Mouse (Mus musculus): ENCODE results near the gene Mbl1. TPM values are rescaled to one million over a fixed set of nuclear protein-coding genes. Genes with fewer than 3 reads are reported as not detected.

The Mbl1 gene
- polyA plus RNA-seq, 1 experiment, result not detected

GRCm38 (mm10) chr14:41160743-41161142, 9.5 kb downstream of the Mbl1 start:
- Histone ChIP-seq H3K27ac (ENCODE audit: insufficient read depth, low read length) (no peak overlapping the region), H3K4me3 (replicated peaks; ENCODE audit: insufficient read depth, low read depth, low read length) (no peak overlapping the region), H3K27me3 (ENCODE audit: control insufficient read depth, insufficient read depth, low read length) (no peaks in the 10 kb centered on the region), H3K4me1 (ENCODE audit: control insufficient read depth, insufficient read depth, low read length) (no peaks in the 10 kb centered on the region)
- no peak for DNase-seq
- 58% methylated on average over 1 of the region's 1 CpGs for WGBS
- TF ChIP-seq CTCF (IDR thresholded peaks at IDR 0.05; ENCODE audit: borderline replicate concordance, insufficient read depth, low read depth, low read length) (no peak), POLR2A (IDR thresholded peaks at IDR 0.05; ENCODE audit: borderline replicate concordance, insufficient read depth, low read length) (no peak)

GRCm38 (mm10) chr14:41162663-41163062, 11.4 kb downstream of the Mbl1 start:
- H3K4me1 ChIP-seq (ENCODE audit: control insufficient read depth, insufficient read depth, low read length), result no peaks in the 10 kb centered on the region
- no peak overlapping the region for H3K4me3 ChIP-seq (replicated peaks; ENCODE audit: insufficient read depth, low read depth, low read length)
- peak; percentile 9 to 22 for DNase-seq
- no peak overlapping the region for H3K27ac ChIP-seq (ENCODE audit: insufficient read depth, low read length)
- 21% methylated on average over 2 of the region's 2 CpGs for WGBS
- no peaks in the 10 kb centered on the region for H3K27me3 ChIP-seq (ENCODE audit: control insufficient read depth, insufficient read depth, low read length)
- peak; percentile 39; the same call in 1 of the 2 replicates for TF ChIP-seq CTCF (IDR thresholded peaks at IDR 0.05; ENCODE audit: borderline replicate concordance, insufficient read depth, low read depth, low read length)
- TF ChIP-seq POLR2A (IDR thresholded peaks at IDR 0.05; ENCODE audit: borderline replicate concordance, insufficient read depth, low read length), result no peak

GRCm38 (mm10) chr14:41167278-41167677, 16.0 kb downstream of the Mbl1 start:
- TF ChIP-seq CTCF (IDR thresholded peaks at IDR 0.05; ENCODE audit: borderline replicate concordance, insufficient read depth, low read depth, low read length), result no peak
- no peak for TF ChIP-seq POLR2A (IDR thresholded peaks at IDR 0.05; ENCODE audit: borderline replicate concordance, insufficient read depth, low read length)
- 63% methylated on average over 5 of the region's 5 CpGs for WGBS
- H3K27ac ChIP-seq (ENCODE audit: insufficient read depth, low read length), result no peak overlapping the region
- H3K27me3 ChIP-seq (ENCODE audit: control insufficient read depth, insufficient read depth, low read length), result no peaks in the 10 kb centered on the region
- no peak overlapping the region for H3K4me3 ChIP-seq (replicated peaks; ENCODE audit: insufficient read depth, low read depth, low read length)
- DNase-seq, result no peak
- H3K4me1 ChIP-seq (ENCODE audit: control insufficient read depth, insufficient read depth, low read length), result no peaks in the 10 kb centered on the region

DNA sequence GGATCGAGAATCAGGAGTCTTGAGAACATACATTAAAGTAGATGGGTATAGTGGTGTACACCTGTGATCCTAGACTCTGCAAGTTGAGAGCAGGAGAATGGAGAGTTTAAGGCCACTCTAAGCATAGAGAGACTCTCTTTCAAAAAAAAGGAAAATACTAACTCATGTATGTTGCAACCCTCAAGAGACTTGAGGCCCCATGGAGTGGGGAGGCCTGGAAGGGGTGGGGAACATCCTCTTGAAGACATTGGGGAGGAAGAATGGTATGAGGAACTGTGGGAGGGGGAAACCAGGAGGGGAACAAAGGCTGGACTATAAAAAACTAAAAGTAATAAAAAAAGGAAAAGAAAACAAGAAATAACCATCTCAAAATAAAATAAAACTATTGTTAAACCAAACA, 17.3 kb downstream of the Mbl1 start:
- DNase-seq, result no peak
- WGBS, result 84% methylated on average over 1 of the region's 1 CpGs

DNA sequence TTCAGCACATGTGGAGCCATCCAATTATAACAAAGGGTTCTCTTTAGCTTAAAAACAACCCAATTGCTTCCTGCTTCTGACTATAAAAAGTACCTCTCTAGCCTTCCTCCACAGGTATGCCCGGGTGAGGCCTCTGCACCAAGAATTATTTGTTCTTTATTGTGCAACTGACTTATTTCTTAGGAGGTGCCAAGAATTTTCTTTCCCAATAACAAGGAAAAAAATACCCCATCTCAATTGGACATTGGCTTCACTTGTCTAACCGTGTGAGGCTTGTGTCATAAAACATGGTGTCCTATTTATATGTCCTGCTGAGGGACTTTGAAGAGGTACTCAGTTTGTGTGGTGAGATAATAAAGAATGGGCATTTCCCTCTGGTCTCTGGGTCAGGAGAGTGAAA, 19.3 kb downstream of the Mbl1 start:
- WGBS, result 87% methylated on average over 2 of the region's 2 CpGs
- H3K4me1 ChIP-seq (ENCODE audit: control insufficient read depth, insufficient read depth, low read length), result no peaks in the 10 kb centered on the region
- H3K4me3 ChIP-seq (replicated peaks; ENCODE audit: insufficient read depth, low read depth, low read length), result no peak overlapping the region
- no peak for TF ChIP-seq CTCF (IDR thresholded peaks at IDR 0.05; ENCODE audit: borderline replicate concordance, insufficient read depth, low read depth, low read length)
- DNase-seq, result no peak
- no peak overlapping the region for H3K27ac ChIP-seq (ENCODE audit: insufficient read depth, low read length)
- no peaks in the 10 kb centered on the region for H3K27me3 ChIP-seq (ENCODE audit: control insufficient read depth, insufficient read depth, low read length)

More for the DNA sequence above, 17.3 kb downstream of the Mbl1 start:
- no peaks in the 10 kb centered on the region for H3K27me3 ChIP-seq (ENCODE audit: control insufficient read depth, insufficient read depth, low read length)
- H3K27ac ChIP-seq (ENCODE audit: insufficient read depth, low read length), result no peak overlapping the region
- no peak overlapping the region for H3K4me3 ChIP-seq (replicated peaks; ENCODE audit: insufficient read depth, low read depth, low read length)
- TF ChIP-seq POLR2A (IDR thresholded peaks at IDR 0.05; ENCODE audit: borderline replicate concordance, insufficient read depth, low read length) (no peak), CTCF (IDR thresholded peaks at IDR 0.05; ENCODE audit: borderline replicate concordance, insufficient read depth, low read depth, low read length) (no peak)
- no peaks in the 10 kb centered on the region for H3K4me1 ChIP-seq (ENCODE audit: control insufficient read depth, insufficient read depth, low read length)

DNA sequence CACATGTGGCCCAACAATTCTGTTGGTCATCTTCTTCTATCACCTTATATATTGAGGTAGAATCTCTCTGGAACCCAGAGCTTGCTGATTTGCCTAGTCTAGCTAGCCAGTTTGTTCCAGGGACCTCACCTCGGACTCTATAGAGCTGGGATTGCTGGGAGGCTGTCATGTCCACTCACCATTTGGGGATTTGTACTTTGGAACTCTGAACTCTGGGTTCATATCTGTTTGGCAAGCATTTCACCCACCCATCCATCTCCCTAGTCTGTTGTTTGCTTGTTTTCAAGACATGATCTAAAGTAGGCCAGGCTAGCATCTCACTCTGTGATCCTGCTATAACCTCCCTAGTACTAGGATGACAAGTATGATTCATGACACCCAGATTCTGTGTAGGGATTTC, 23.5 kb downstream of the Mbl1 start:
- WGBS, result 43% methylated on average over 1 of the region's 1 CpGs

DNA sequence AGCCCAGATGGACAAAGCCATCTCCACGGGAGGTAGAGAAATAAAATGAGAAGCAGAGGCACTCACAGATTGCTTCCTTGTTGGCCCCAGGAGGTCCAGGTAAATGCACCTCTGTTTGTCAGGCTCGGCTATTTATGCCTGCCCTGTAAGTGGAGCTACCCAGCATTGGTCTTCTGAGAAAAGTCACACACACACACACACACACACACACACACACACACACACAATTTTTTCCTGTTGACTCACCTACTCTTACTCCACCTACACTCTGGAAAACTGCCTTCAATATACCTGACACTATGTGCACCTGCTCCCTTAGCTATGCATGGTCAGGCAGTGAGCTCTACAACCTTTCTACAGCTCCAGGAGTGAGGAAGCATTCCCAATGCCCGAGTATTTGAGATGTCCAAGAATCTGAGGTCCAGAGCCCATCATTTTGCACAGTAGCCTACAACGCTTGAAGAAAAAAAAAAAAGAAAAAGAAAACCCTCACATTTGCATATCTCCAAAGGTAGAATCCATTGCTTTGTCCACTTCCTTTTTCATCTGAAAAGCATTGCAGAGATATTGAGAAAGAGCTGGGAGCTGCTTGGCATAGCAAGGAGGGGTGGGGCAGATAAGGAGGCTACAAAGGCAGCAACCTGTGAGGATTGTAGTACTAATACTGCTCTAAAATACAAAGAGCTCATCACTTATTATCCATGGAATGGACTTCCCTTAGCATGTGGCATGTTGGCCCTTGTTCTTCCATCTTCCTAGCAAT, 34.0 kb downstream of the Mbl1 start, which contains the start of gene Sftpd:
Gene Sftpd (minus strand): TSS at position 91 of the 763 bp plus-strand sequence.
- WGBS, result 82% methylated on average over 4 of the region's 4 CpGs
- no peak within 1 kb of the TSS for H3K27ac ChIP-seq (ENCODE audit: insufficient read depth, low read length)
- DNase-seq, result no peak
- no peaks in the 10 kb centered on the region for H3K4me1 ChIP-seq (ENCODE audit: control insufficient read depth, insufficient read depth, low read length)
- no peak for TF ChIP-seq CTCF (IDR thresholded peaks at IDR 0.05; ENCODE audit: borderline replicate concordance, insufficient read depth, low read depth, low read length)
- no peak for TF ChIP-seq POLR2A (IDR thresholded peaks at IDR 0.05; ENCODE audit: borderline replicate concordance, insufficient read depth, low read length)
- H3K4me3 ChIP-seq (replicated peaks; ENCODE audit: insufficient read depth, low read depth, low read length), result no peak within 1 kb of the TSS
- H3K27me3 ChIP-seq (ENCODE audit: control insufficient read depth, insufficient read depth, low read length), result no peaks in the 10 kb centered on the region

More for the DNA sequence above, 23.5 kb downstream of the Mbl1 start:
- no peak for TF ChIP-seq CTCF (IDR thresholded peaks at IDR 0.05; ENCODE audit: borderline replicate concordance, insufficient read depth, low read depth, low read length)
- no peak for TF ChIP-seq POLR2A (IDR thresholded peaks at IDR 0.05; ENCODE audit: borderline replicate concordance, insufficient read depth, low read length)
- Histone ChIP-seq H3K27me3 (ENCODE audit: control insufficient read depth, insufficient read depth, low read length) (no peaks in the 10 kb centered on the region), H3K27ac (ENCODE audit: insufficient read depth, low read length) (no peak overlapping the region), H3K4me3 (replicated peaks; ENCODE audit: insufficient read depth, low read depth, low read length) (no peak overlapping the region), H3K4me1 (ENCODE audit: control insufficient read depth, insufficient read depth, low read length) (no peaks in the 10 kb centered on the region)
- no peak for DNase-seq

- no peak overlapping the region for H3K4me3 ChIP-seq (replicated peaks; ENCODE audit: insufficient read depth, low read depth, low read length)
- no peak overlapping the region for H3K27ac ChIP-seq (ENCODE audit: insufficient read depth, low read length)
- H3K27me3 ChIP-seq (ENCODE audit: control insufficient read depth, insufficient read depth, low read length), result no peaks in the 10 kb centered on the region
- no peak for TF ChIP-seq POLR2A (IDR thresholded peaks at IDR 0.05; ENCODE audit: borderline replicate concordance, insufficient read depth, low read length)
- no peak for TF ChIP-seq CTCF (IDR thresholded peaks at IDR 0.05; ENCODE audit: borderline replicate concordance, insufficient read depth, low read depth, low read length)
- WGBS, result 84% methylated on average over 2 of the region's 2 CpGs
- no peak for DNase-seq
- H3K4me1 ChIP-seq (ENCODE audit: control insufficient read depth, insufficient read depth, low read length), result no peaks in the 10 kb centered on the region
These were observed 38.2 kb downstream of the Mbl1 start for GRCm38 (mm10) chr14:41189496-41189895.

All from cerebellum, adult 2 months (tissue).